Mouse (Mus musculus) adrenal gland, postnatal 36 days (tissue): ENCODE data around the gene Rnpep. TPM values are rescaled to one million over a fixed set of nuclear protein-coding genes. Genes with fewer than 3 reads are reported as not detected.

Source experiments
- total RNA-seq, 2 experiments: library from RNA; stranded (reverse); gene quantifications; 2 replicates each; pipeline ENCODE4 v1.2.3; 2021

Rnpep gene
- total RNA-seq, 2 experiments from 2014 or later = 46.3 to 48.9 TPM

Other genes with a start within 250 kb of the Rnpep start
- gene Lgr6, start 178.8 kb downstream of the Rnpep start, total RNA-seq = 1 to 10 TPM; 1.2 to 2.2 TPM
- gene Ptpn7, start 151.4 kb downstream of the Rnpep start, total RNA-seq = 1 to 10 TPM in 1 of 2 experiments, under 1 TPM in 1; 0.63 to 1.1 TPM
- 10 to 100 TPM; 52.5 to 56.3 TPM for gene Arl8a, start 137.3 kb downstream of the Rnpep start, total RNA-seq
- 1 to 10 TPM in 1 of 2 experiments, under 1 TPM in 1; 0.83 to 1.5 TPM for gene Gpr37l1, start 116.4 kb downstream of the Rnpep start, total RNA-seq
- not detected for gene Elf3, start 25.5 kb downstream of the Rnpep start, total RNA-seq
- gene Timm17a, start 29.7 kb upstream of the Rnpep start, total RNA-seq = 100 to 1,000 TPM; 212 to 215 TPM
- gene Lmod1, start 40.7 kb upstream of the Rnpep start, total RNA-seq = 1 to 10 TPM; 1.4 to 1.6 TPM
- gene Shisa4, start 91.2 kb upstream of the Rnpep start, total RNA-seq = 1 to 10 TPM; 6.8 to 9.2 TPM
- gene Ipo9, start 146.4 kb upstream of the Rnpep start, total RNA-seq = 10 to 100 TPM; 66.0 to 81.5 TPM